Mouse (Mus musculus) embryo, embryonic 11 days (tissue): ENCODE measurements around the gene Gm13272.
"Not testable (repeated sequence)": the region's sequence is repeated elsewhere in the genome, so short reads cannot be mapped to it uniquely, and the experiment has no call there.

Experiments
- DNase-seq: peaks from one replicate; pipeline ENCODE4 v3.0.0-alpha.2; 2015

Gm13272 gene

GRCm38 (mm10) chr4:88779550-88779949 is at the start of gene Gm13272:
TSS of gene Gm13272 (plus strand) at chr4:88779850.
- not testable (repeated sequence) for DNase-seq

- DNase-seq: peak; percentile 70
These were observed 41.2 kb upstream of the Gm13272 start for GRCm38 (mm10) chr4:88738480-88738879.

GRCm38 (mm10) chr4:88739036-88739435 is 40.6 kb upstream of the Gm13272 start:
- no peak for DNase-seq

GRCm38 (mm10) chr4:88741426-88741825 is 38.2 kb upstream of the Gm13272 start:
- no peak for DNase-seq

- no peak for DNase-seq
These were observed 36.8 kb upstream of the Gm13272 start for GRCm38 (mm10) chr4:88742771-88743371.

- DNase-seq: no peak
These were observed 35.4 kb upstream of the Gm13272 start for GRCm38 (mm10) chr4:88744207-88744606.

- peak; percentile 18 for DNase-seq
These were observed 29.7 kb upstream of the Gm13272 start for GRCm38 (mm10) chr4:88749926-88750325.

- not testable (repeated sequence) for DNase-seq
These were observed 24.8 kb upstream of the Gm13272 start, which contains the start of gene Gm13271 for GRCm38 (mm10) chr4:88754818-88755340. TSS of gene Gm13271 (plus strand) at chr4:88754868.

- not testable (repeated sequence) for DNase-seq
These were observed 22.8 kb upstream of the Gm13272 start for GRCm38 (mm10) chr4:88756581-88757513.

- peak; percentile 92 for DNase-seq
These were observed 22.0 kb upstream of the Gm13272 start for GRCm38 (mm10) chr4:88757628-88758031.

GRCm38 (mm10) chr4:88758751-88759150 is 20.9 kb upstream of the Gm13272 start:
- not testable (repeated sequence) for DNase-seq

GRCm38 (mm10) chr4:88759610-88760268 is 19.9 kb upstream of the Gm13272 start, which contains the start of gene Gm13283:
TSS of gene Gm13283 (plus strand) at chr4:88760119.
- not testable (repeated sequence) for DNase-seq

GRCm38 (mm10) chr4:88760431-88760830 is 19.2 kb upstream of the Gm13272 start:
- peak; percentile 87 for DNase-seq

- DNase-seq: not testable (repeated sequence)
These were observed 17.9 kb upstream of the Gm13272 start for GRCm38 (mm10) chr4:88761776-88762175.

- DNase-seq: not testable (repeated sequence)
These were observed 17.3 kb upstream of the Gm13272 start for GRCm38 (mm10) chr4:88762341-88762740.

GRCm38 (mm10) chr4:88763384-88764018 is 16.1 kb upstream of the Gm13272 start:
- peak; percentile 81 for DNase-seq

- DNase-seq: not testable (repeated sequence)
These were observed 6.1 kb upstream of the Gm13272 start, which contains the start of gene Gm13290 for GRCm38 (mm10) chr4:88773534-88773933. TSS of gene Gm13290 (plus strand) at chr4:88773834.

GRCm38 (mm10) chr4:88776622-88777021 is 3.0 kb upstream of the Gm13272 start, which contains the start of gene Gm13289:
TSS of gene Gm13289 (plus strand) at chr4:88776922.
- not testable (repeated sequence) for DNase-seq

GRCm38 (mm10) chr4:88780320-88780719 is 670 bp downstream of the Gm13272 start:
- DNase-seq: not testable (repeated sequence)

GRCm38 (mm10) chr4:88781831-88782230 is 2.2 kb downstream of the Gm13272 start, which contains the start of gene Ifnz:
TSS of gene Ifnz (plus strand) at chr4:88782131.
- not testable (repeated sequence) for DNase-seq

GRCm38 (mm10) chr4:88782335-88782734 is 2.7 kb downstream of the Gm13272 start:
- not testable (repeated sequence) for DNase-seq

GRCm38 (mm10) chr4:88785409-88785808 is 5.8 kb downstream of the Gm13272 start, which contains the start of gene Gm13276:
TSS of gene Gm13276 (plus strand) at chr4:88785709.
- not testable (repeated sequence) for DNase-seq
